Mouse (Mus musculus) ovary, adult 2 months (tissue): ENCODE measurements around the gene Scyl3. TPM values are rescaled to one million over a fixed set of nuclear protein-coding genes. Genes with fewer than 3 reads are reported as not detected.

Experiments
- polyA plus RNA-seq: library from polyadenylated mRNA; depleted of rRNA; stranded (reverse); fragments of >200 nt; gene quantifications from 2 replicates; pipeline ENCODE4 v1.2.3, GENCODE M21; 2012; rRNA removed

Gene Scyl3
- 7.0 and 7.8 TPM in 2 replicates for polyA plus RNA-seq

DNA sequence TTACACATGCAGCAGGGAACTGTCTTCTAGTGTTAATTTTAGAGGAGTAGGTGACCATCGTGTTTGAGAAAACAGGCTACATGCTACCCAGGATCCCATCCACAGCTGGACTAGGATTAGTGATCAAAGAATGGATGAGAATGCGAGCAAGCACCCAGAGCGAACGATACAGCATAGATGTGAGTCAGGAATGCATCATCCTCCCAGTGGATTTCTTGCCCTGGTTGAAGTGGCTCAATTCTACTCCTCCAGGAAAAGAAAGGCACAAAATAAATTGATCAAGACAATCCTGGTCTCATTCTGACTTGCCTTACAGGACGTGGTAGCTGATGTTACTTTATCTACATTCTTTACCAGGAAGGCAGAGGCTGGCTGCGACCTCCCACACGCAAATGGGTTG is at the start of gene Scyl3:
Gene Scyl3 (plus strand): TSS at position 255 of the 400 bp plus-strand sequence.

DNA sequence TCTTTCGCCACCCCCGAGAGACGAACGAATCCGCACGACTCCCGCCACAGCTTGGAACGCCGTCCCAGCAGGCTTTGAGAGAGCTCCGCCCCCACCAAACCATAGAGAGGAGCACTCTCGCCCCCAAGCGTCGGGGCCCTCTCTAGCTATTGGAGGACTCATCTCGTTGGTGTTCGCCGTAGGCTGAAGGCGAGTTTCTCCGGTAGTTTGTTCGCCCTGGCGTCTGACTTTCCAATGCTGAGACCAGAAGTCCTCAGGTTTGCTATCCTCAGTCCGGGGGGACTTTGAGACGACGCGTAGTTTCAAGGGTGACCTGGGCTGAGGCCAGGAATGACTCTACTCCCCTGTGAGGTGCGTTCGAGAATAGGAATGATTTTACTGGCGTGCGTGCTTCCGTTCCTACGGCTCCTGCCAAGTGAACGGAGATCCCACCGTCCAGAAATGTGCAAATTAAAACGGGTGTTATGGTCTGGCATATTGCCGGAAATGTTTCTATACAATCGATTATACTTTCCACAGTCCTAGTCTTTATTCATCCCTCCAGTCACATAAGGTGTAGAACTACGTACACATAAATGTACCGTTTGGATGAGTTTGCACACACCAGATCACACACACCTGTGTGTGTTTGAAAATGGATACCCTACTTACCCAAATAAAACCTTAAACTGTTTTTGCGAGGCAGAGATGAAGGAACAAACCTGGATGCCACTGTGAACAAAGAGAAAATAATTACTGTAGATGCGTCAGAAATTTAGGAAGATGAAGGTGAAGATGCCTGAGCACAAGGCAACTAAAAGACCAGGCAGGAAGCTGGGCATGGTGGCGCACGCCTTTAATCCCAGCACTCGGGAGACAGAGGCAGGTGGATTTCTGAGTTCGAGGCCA is 66.1 kb downstream of the Scyl3 start, which contains the start of the genes BC055324 and Mettl18:
Gene BC055324 (minus strand): TSS at position 76 of the 888 bp plus-strand sequence.
Gene Mettl18 (plus strand): TSS at position 169 of the 888 bp plus-strand sequence.

Other genes with a start within 250 kb of the Scyl3 start
- not detected in 2 replicates for gene Mettl11b, start 203.9 kb upstream of the Scyl3 start, polyA plus RNA-seq
- gene Kifap3, start 149.5 kb upstream of the Scyl3 start, polyA plus RNA-seq = 3.6 and 4.7 TPM in 2 replicates
- gene BC055324, start 65.7 kb downstream of the Scyl3 start, polyA plus RNA-seq = 1.8 and 3.6 TPM in 2 replicates
- gene Mettl18, start 65.8 kb downstream of the Scyl3 start, polyA plus RNA-seq = 0.18 and 0.26 TPM in 2 replicates
- 0.39 and 0.41 TPM in 2 replicates for gene Sele, start 119.1 kb downstream of the Scyl3 start, polyA plus RNA-seq
- 0.30 and 0.38 TPM in 2 replicates for gene Sell, start 132.9 kb downstream of the Scyl3 start, polyA plus RNA-seq
- 5.6 and 6.8 TPM in 2 replicates for gene Selp, start 186.2 kb downstream of the Scyl3 start, polyA plus RNA-seq
- 0.50 and 0.52 TPM in 2 replicates for gene F5, start 222.7 kb downstream of the Scyl3 start, polyA plus RNA-seq